Mouse (Mus musculus): Measurements from ENCODE around the gene Palm2. TPM values are rescaled to one million over a fixed set of nuclear protein-coding genes. Genes with fewer than 3 reads are reported as not detected.

The Palm2 gene
- polyA plus RNA-seq, 1 experiment from 2014 or later: 1.3 TPM

GRCm38 (mm10) chr4:57703574-57704470, 269.8 kb downstream of the Palm2 start:
- Histone ChIP-seq H3K36me3 (ENCODE audit: poor library complexity, severe bottlenecking) (no peaks in the 10 kb centered on the region), H3K9me3 (replicated peaks) (no peaks in the 10 kb centered on the region), H3K27me3 (no peaks in the 10 kb centered on the region), H3K4me2 (no peak overlapping the region), H3K27ac (no peak overlapping the region), H3K9ac (no peak overlapping the region), H3K4me3 (no peak overlapping the region), H3K4me1 (no peaks in the 10 kb centered on the region)
- 85% methylated on average over 11 of the region's 11 CpGs for WGBS
- ATAC-seq: no peak

DNA sequence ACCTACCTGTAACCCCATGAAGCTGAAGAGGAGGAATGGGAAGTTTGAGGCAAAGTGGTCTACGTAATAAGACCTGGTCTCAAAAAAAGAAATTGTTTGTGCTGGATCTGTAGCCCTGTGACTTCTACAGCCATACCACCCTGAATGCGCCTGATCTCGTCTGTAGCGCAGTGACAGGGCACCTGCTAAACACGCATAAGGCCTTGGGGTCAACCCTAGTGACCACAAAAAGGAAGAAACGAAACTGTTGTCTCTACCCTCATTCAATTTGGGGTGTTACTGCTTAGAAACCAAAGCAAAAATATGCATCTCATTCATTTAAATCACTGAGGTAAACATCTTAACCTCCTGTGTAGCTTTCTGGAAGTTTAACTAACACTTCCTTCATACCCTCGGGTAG, 270.5 kb downstream of the Palm2 start:
- no peaks in the 10 kb centered on the region for H3K36me3 ChIP-seq (ENCODE audit: poor library complexity, severe bottlenecking)
- H3K9ac ChIP-seq: no peak overlapping the region
- no peak overlapping the region for H3K27ac ChIP-seq
- 94% methylated on average over 7 of the region's 7 CpGs for WGBS
- H3K4me3 ChIP-seq: no peak overlapping the region
- H3K4me1 ChIP-seq: no peaks in the 10 kb centered on the region
- no peak overlapping the region for H3K4me2 ChIP-seq
- no peak for ATAC-seq
- no peaks in the 10 kb centered on the region for H3K27me3 ChIP-seq
- no peaks in the 10 kb centered on the region for H3K9me3 ChIP-seq (replicated peaks)

DNA sequence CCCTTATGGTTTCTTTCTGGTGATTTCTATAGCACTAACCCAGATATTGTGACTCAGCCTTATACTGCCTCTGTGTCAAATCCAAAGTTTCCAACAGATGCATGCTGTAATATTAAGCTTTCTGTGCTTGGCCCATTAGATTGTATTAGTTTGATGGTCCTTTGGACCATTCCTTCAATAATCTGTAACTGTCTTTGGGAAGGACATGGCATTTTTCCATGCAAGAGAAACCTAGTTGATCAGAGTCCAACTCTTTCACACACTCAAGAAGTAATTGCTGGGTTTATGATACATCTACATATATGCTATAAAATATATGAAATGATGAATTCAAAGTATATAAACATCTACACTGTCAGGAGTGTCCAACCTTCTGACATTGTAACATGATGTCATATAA, 281.8 kb downstream of the Palm2 start:
- no peak overlapping the region for H3K4me3 ChIP-seq
- no peak for ATAC-seq
- H3K27me3 ChIP-seq: no peaks in the 10 kb centered on the region
- H3K9me3 ChIP-seq (replicated peaks): no peaks in the 10 kb centered on the region
- H3K36me3 ChIP-seq (ENCODE audit: poor library complexity, severe bottlenecking): no peaks in the 10 kb centered on the region
- H3K4me2 ChIP-seq: no peak overlapping the region
- H3K4me1 ChIP-seq: peaks cover 2% of the 10 kb centered on the region; the same call in 1 of the 2 replicates
- H3K9ac ChIP-seq: no peak overlapping the region
- no peak overlapping the region for H3K27ac ChIP-seq

GRCm38 (mm10) chr4:57716735-57717134, 282.7 kb downstream of the Palm2 start:
- Histone ChIP-seq H3K4me1 (peaks cover 2% of the 10 kb centered on the region; the same call in 1 of the 2 replicates), H3K4me2 (no peak overlapping the region), H3K36me3 (ENCODE audit: poor library complexity, severe bottlenecking) (no peaks in the 10 kb centered on the region), H3K9me3 (replicated peaks) (no peaks in the 10 kb centered on the region), H3K27ac (no peak overlapping the region), H3K9ac (no peak overlapping the region), H3K4me3 (no peak overlapping the region), H3K27me3 (no peaks in the 10 kb centered on the region)
- WGBS: 47% methylated on average over 4 of the region's 4 CpGs
- ATAC-seq: no peak

DNA sequence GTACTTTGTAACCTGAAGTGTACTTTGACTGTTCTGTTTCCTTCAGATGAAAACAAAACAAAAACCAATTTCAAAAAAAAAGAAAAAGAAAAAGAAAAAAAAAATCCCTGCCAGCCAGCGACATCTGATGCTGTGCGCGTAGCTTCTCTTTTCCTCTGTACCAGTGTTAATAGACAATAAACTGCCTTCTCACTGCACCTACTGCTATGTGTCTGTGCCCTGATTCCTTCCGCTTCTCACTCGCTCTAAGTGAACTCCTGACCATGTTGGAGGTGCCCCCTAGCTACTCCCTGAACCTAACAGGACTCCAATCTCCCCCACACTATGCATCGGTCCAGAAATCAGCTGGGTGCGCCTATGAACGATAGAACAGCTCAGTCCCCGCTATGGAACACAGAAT, 283.3 kb downstream of the Palm2 start, which contains the start of gene Akap2:
Gene Akap2, plus strand, starts transcription at position 304 of the 400 bp plus-strand sequence.
- Histone ChIP-seq H3K9me3 (replicated peaks) (no peaks in the 10 kb centered on the region), H3K27me3 (no peaks in the 10 kb centered on the region), H3K36me3 (ENCODE audit: poor library complexity, severe bottlenecking) (no peaks in the 10 kb centered on the region), H3K4me2 (no peak within 1 kb of the TSS), H3K4me3 (no peak within 1 kb of the TSS), H3K4me1 (peaks cover 2% of the 10 kb centered on the region; the same call in 1 of the 2 replicates), H3K9ac (no peak within 1 kb of the TSS), H3K27ac (no peak within 1 kb of the TSS)
- ATAC-seq: no peak
- WGBS: 85% methylated on average over 9 of the region's 9 CpGs

- Histone ChIP-seq H3K4me2 (no peak overlapping the region), H3K9me3 (replicated peaks) (no peaks in the 10 kb centered on the region), H3K27me3 (no peaks in the 10 kb centered on the region), H3K36me3 (ENCODE audit: poor library complexity, severe bottlenecking) (no peaks in the 10 kb centered on the region), H3K27ac (no peak overlapping the region), H3K9ac (no peak overlapping the region), H3K4me1 (peaks cover 2% of the 10 kb centered on the region; the same call in 1 of the 2 replicates), H3K4me3 (no peak overlapping the region)
- no peak for ATAC-seq
- 93% methylated on average over 1 of the region's 1 CpGs for WGBS
Observed at GRCm38 (mm10) chr4:57719370-57719769, 285.3 kb downstream of the Palm2 start.

- no peak for ATAC-seq
- Histone ChIP-seq H3K4me1 (peaks cover 2% of the 10 kb centered on the region; the same call in 1 of the 2 replicates), H3K9me3 (replicated peaks) (no peaks in the 10 kb centered on the region), H3K27me3 (no peaks in the 10 kb centered on the region), H3K4me3 (no peak overlapping the region), H3K4me2 (no peak overlapping the region), H3K9ac (no peak overlapping the region), H3K27ac (no peak overlapping the region), H3K36me3 (ENCODE audit: poor library complexity, severe bottlenecking) (no peaks in the 10 kb centered on the region)
- WGBS: 25% methylated on average over 7 of the region's 7 CpGs
Observed at GRCm38 (mm10) chr4:57720869-57721361, 286.9 kb downstream of the Palm2 start.

- no peaks in the 10 kb centered on the region for H3K4me1 ChIP-seq
- WGBS: 91% methylated on average over 4 of the region's 4 CpGs
- H3K4me3 ChIP-seq: no peak overlapping the region
- ATAC-seq: no peak
- no peaks in the 10 kb centered on the region for H3K36me3 ChIP-seq (ENCODE audit: poor library complexity, severe bottlenecking)
- no peaks in the 10 kb centered on the region for H3K27me3 ChIP-seq
- H3K9me3 ChIP-seq (replicated peaks): no peaks in the 10 kb centered on the region
- H3K4me2 ChIP-seq: no peak overlapping the region
- no peak overlapping the region for H3K27ac ChIP-seq
- H3K9ac ChIP-seq: no peak overlapping the region
Observed at GRCm38 (mm10) chr4:57722296-57722695, 288.2 kb downstream of the Palm2 start.

- Histone ChIP-seq H3K4me1 (no peaks in the 10 kb centered on the region), H3K4me2 (no peak overlapping the region), H3K4me3 (no peak overlapping the region), H3K27me3 (no peaks in the 10 kb centered on the region), H3K36me3 (ENCODE audit: poor library complexity, severe bottlenecking) (no peaks in the 10 kb centered on the region), H3K9ac (no peak overlapping the region), H3K27ac (no peak overlapping the region), H3K9me3 (replicated peaks) (no peaks in the 10 kb centered on the region)
- ATAC-seq: no peak
- WGBS: 63% methylated on average over 2 of the region's 2 CpGs
Observed at GRCm38 (mm10) chr4:57723659-57724058, 289.6 kb downstream of the Palm2 start.

DNA sequence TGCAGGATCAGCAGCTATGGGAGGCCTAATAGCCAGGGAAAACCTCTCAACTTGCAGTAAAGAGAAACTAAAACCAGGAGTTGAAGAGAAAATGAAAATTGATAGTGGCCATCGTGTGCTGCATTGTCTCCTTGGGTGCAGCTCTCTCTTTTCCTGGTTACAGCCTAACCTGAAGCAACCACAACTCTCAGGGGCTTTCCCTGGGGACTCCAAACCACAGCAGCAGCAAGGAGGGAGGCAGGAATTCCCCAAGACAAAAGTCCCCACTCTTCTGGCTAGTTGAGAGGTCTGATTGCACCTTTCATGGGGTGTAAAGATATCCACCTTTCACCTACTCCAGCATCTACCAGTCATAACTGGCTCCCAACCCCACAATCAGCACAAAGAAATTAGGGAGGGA, 291.5 kb downstream of the Palm2 start:
- Histone ChIP-seq H3K4me1 (no peaks in the 10 kb centered on the region), H3K9ac (no peak overlapping the region), H3K4me3 (no peak overlapping the region), H3K9me3 (replicated peaks) (no peaks in the 10 kb centered on the region), H3K36me3 (ENCODE audit: poor library complexity, severe bottlenecking) (no peaks in the 10 kb centered on the region), H3K27me3 (no peaks in the 10 kb centered on the region), H3K4me2 (no peak overlapping the region), H3K27ac (no peak overlapping the region)
- ATAC-seq: no peak
- 76% methylated on average over 1 of the region's 1 CpGs for WGBS

GRCm38 (mm10) chr4:57728611-57729183, 294.6 kb downstream of the Palm2 start:
- Histone ChIP-seq H3K36me3 (ENCODE audit: poor library complexity, severe bottlenecking) (no peaks in the 10 kb centered on the region), H3K9me3 (replicated peaks) (no peaks in the 10 kb centered on the region), H3K4me1 (no peaks in the 10 kb centered on the region), H3K27me3 (no peaks in the 10 kb centered on the region), H3K4me2 (no peak overlapping the region), H3K9ac (no peak overlapping the region), H3K27ac (no peak overlapping the region), H3K4me3 (no peak overlapping the region)
- WGBS: 88% methylated on average over 4 of the region's 4 CpGs
- ATAC-seq: no peak

DNA sequence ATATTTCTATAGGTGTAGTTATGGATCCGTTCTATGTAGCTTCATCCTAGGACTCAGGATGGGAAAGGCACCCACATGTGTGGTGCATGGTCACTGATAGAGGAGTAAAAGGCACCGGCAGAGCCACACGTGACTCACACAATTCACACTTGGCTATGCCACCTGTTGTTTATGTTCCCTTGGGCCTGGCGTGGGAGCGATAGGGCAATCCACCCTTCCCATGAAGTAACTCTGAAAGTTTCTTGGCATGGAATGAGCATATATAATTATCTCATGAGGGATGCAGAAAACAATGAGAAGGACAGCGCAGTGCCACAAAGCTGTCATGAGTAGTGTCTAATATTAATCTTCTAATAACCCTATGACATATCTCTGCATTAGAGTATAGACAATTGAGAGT, 296.0 kb downstream of the Palm2 start:
- Histone ChIP-seq H3K36me3 (ENCODE audit: poor library complexity, severe bottlenecking) (no peaks in the 10 kb centered on the region), H3K4me3 (no peak overlapping the region), H3K4me1 (no peaks in the 10 kb centered on the region), H3K27ac (no peak overlapping the region), H3K27me3 (no peaks in the 10 kb centered on the region), H3K4me2 (no peak overlapping the region), H3K9ac (no peak overlapping the region), H3K9me3 (replicated peaks) (no peaks in the 10 kb centered on the region)
- 92% methylated on average over 6 of the region's 6 CpGs for WGBS
- no peak for ATAC-seq

All from forebrain, embryonic 13.5 days (tissue).